ENCODE assay signal across 8 mouse cellular contexts in genomic region chr3:122293223-122293953, GRCm38 (mm10). TPM values are rescaled to one million over a fixed set of nuclear protein-coding genes. Genes with fewer than 3 reads are reported as not detected.
DNase-seq lines count a peak whose midpoint lies in the region; ATAC-seq and TF ChIP-seq lines count a peak whose summit lies in the region.

No protein-coding gene starts in this region.

- under 1% methylated on average over 84 of the region's 105 CpGs for WGBS in heart, embryonic 12.5 days
- WGBS in kidney, postnatal 0 days: under 1% methylated on average over 103 of the region's 105 CpGs

- H3K9me3 ChIP-seq in heart, embryonic 12.5 days (replicated peaks): no peaks in the 10 kb centered on the region
- no peaks in the 10 kb centered on the region for H3K9me3 ChIP-seq in kidney, postnatal 0 days (replicated peaks; ENCODE audit: low read length)

- H3K4me2 ChIP-seq in heart, embryonic 12.5 days: peak overlapping the region; percentile 82
- H3K4me2 ChIP-seq in kidney, postnatal 0 days (ENCODE audit: low read length): peak overlapping the region; percentile 87

- no peak for TF ChIP-seq POLR2A in bone marrow macrophage, adult 2 months (IDR thresholded peaks at IDR 0.05; ENCODE audit: borderline replicate concordance, low read depth, low read length)
- TF ChIP-seq POLR2A in testis, adult 2 months (IDR thresholded peaks at IDR 0.05; ENCODE audit: control insufficient read depth, low read depth, low read length): no peak; the same call in 1 of the 2 replicates

- peak overlapping the region; percentile 92 for H3K4me3 ChIP-seq in heart, embryonic 12.5 days
- peak overlapping the region; percentile 81 for H3K4me3 ChIP-seq in bone marrow macrophage, adult 2 months (ENCODE audit: insufficient read depth, low read length)
- H3K4me3 ChIP-seq in kidney, postnatal 0 days (replicated peaks; ENCODE audit: low read depth, low read length): peak overlapping the region; percentile 91
- H3K4me3 ChIP-seq in testis, adult 2 months (ENCODE audit: control insufficient read depth, low read depth, low read length): peak overlapping the region; percentile 93

- peak; percentile 89 for ATAC-seq in heart, embryonic 12.5 days (ENCODE audit: insufficient number of reproducible peaks, low FRiP score)
- peak; percentile 41 for ATAC-seq in CD4-positive, CD25-positive, alpha-beta regulatory T cell, adult 4 months
- ATAC-seq in kidney, postnatal 0 days (replicated peaks; ENCODE audit: low FRiP score, low read depth): peak; percentile 91

- no peak for TF ChIP-seq CTCF in bone marrow macrophage, adult 2 months (IDR thresholded peaks at IDR 0.05; ENCODE audit: low read depth, low read length)
- TF ChIP-seq CTCF in kidney, postnatal 0 days (IDR thresholded peaks at IDR 0.05; ENCODE audit: low read depth): 0 out of 2 replicates have a peak, but pooled peaks have one; percentile 16
- no peak for TF ChIP-seq CTCF in testis, adult 2 months (IDR thresholded peaks at IDR 0.05; ENCODE audit: control insufficient read depth, insufficient read depth, insufficient replicate concordance, low read depth, low read length)

- 0 out of 2 replicates have a peak, but pooled peaks cover 4% of the 10 kb centered on the region for H3K27me3 ChIP-seq in heart, embryonic 12.5 days (replicated peaks)
- no peaks in the 10 kb centered on the region for H3K27me3 ChIP-seq in kidney, postnatal 0 days (ENCODE audit: insufficient read depth, low read length)
- no peaks in the 10 kb centered on the region for H3K27me3 ChIP-seq in testis, adult 2 months (ENCODE audit: control insufficient read depth, insufficient read depth, low read length)

- peak overlapping the region; percentile 89 for H3K9ac ChIP-seq in heart, embryonic 12.5 days
- peak overlapping the region; percentile 93 for H3K9ac ChIP-seq in kidney, postnatal 0 days (ENCODE audit: low read depth, low read length)

- H3K27ac ChIP-seq in heart, embryonic 12.5 days (ENCODE audit: poor library complexity, severe bottlenecking): peak overlapping the region; percentile 95
- H3K27ac ChIP-seq in bone marrow macrophage, adult 2 months (ENCODE audit: insufficient read depth, low read depth, low read length): peak overlapping the region; percentile 49
- H3K27ac ChIP-seq in kidney, postnatal 0 days: peak overlapping the region; percentile 96
- H3K27ac ChIP-seq in testis, adult 2 months (ENCODE audit: control insufficient read depth, insufficient read depth, low read depth, low read length): peak overlapping the region; percentile 97

- intact Hi-C loops in heart, postnatal 10 days (cut with DNase I): loop anchor here (5.0 kb wide), 1 partner anchor 46 kb away; the partner anchor contains the start of gene Gclm

- H3K4me1 ChIP-seq in heart, embryonic 12.5 days (replicated peaks): peaks cover 33% of the 10 kb centered on the region
- H3K4me1 ChIP-seq in bone marrow macrophage, adult 2 months (ENCODE audit: control insufficient read depth, insufficient read depth, low read length): peaks cover 27% of the 10 kb centered on the region
- H3K4me1 ChIP-seq in kidney, postnatal 0 days (replicated peaks; ENCODE audit: insufficient read depth, low read length): no peaks in the 10 kb centered on the region; the same call in 1 of the 2 replicates
- H3K4me1 ChIP-seq in testis, adult 2 months (ENCODE audit: control insufficient read depth, insufficient read depth, low read length): peaks cover 14% of the 10 kb centered on the region

- no peak for DNase-seq in heart, postnatal 10 days
- DNase-seq in frontal cortex, postnatal 36 days (ENCODE audit: low spot score in 2 of 2): peak; percentile 55 to 58
- DNase-seq in kidney, postnatal 0 days (ENCODE audit: low spot score): peak; percentile 87
- peak; percentile 21 for DNase-seq in lung, postnatal 25 days (ENCODE audit: low spot score)

- no peaks in the 10 kb centered on the region for H3K36me3 ChIP-seq in heart, embryonic 12.5 days
- H3K36me3 ChIP-seq in kidney, postnatal 0 days (ENCODE audit: insufficient read depth, low read length): no peaks in the 10 kb centered on the region
- no peaks in the 10 kb centered on the region; the same call in 1 of the 2 replicates for H3K36me3 ChIP-seq in testis, adult 2 months (ENCODE audit: control insufficient read depth, insufficient read depth, low read length)

RNA-seq across cellular contexts. Expression of gene Bcar3, which starts 0.5 kb away (rescaled TPM):
- polyA plus RNA-seq in heart, embryonic 12.5 days (2016; fragmentation: Nextera tagmentation; extraction: Ambion mirVana): 6.0 and 7.3 TPM in 2 replicates
- total RNA-seq in heart, postnatal 10 days (2021): 10 to 100 TPM in 1 of 2 experiments, 1 to 10 TPM in 1; 9.3 to 10.0 TPM
- 1 to 10 TPM in 1 of 2 experiments, not detected in 1; 1.4 TPM for polyA plus RNA-seq in CD4-positive, CD25-positive, alpha-beta regulatory T cell, adult 4 months (2017; shearing (Covaris generic))
- 6.8 and 9.8 TPM in 2 replicates for polyA plus RNA-seq in bone marrow macrophage, adult 2 months (2012; ENCODE audit: insufficient read depth, insufficient read length, missing spikeins)
- 18.8 and 20.7 TPM in 2 replicates for polyA plus RNA-seq in kidney, postnatal 0 days (2015; fragmentation: Nextera tagmentation; extraction: Ambion mirVana)
- polyA plus RNA-seq in testis, adult 2 months (2012; rRNA removed): 11.2 and 12.5 TPM in 2 replicates

RNA-seq across cellular contexts. Expression of gene Dnttip2, which starts 19.2 kb away (rescaled TPM):
- polyA plus RNA-seq in heart, embryonic 12.5 days (2016; fragmentation: Nextera tagmentation; extraction: Ambion mirVana): 50.1 and 53.4 TPM in 2 replicates
- total RNA-seq in heart, postnatal 10 days (2021): 10 to 100 TPM; 25.3 to 30.9 TPM
- polyA plus RNA-seq in CD4-positive, CD25-positive, alpha-beta regulatory T cell, adult 4 months (2017; shearing (Covaris generic)): 100 to 1,000 TPM; 108 to 120 TPM
- 43.5 and 45.8 TPM in 2 replicates for polyA plus RNA-seq in bone marrow macrophage, adult 2 months (2012; ENCODE audit: insufficient read depth, insufficient read length, missing spikeins)
- polyA plus RNA-seq in kidney, postnatal 0 days (2015; fragmentation: Nextera tagmentation; extraction: Ambion mirVana): 60.4 and 62.2 TPM in 2 replicates
- polyA plus RNA-seq in testis, adult 2 months (2012; rRNA removed): 13.1 and 14.2 TPM in 2 replicates

RNA-seq across cellular contexts. Expression of gene Gclm, which starts 48.0 kb away (rescaled TPM):
- 108 and 122 TPM in 2 replicates for polyA plus RNA-seq in heart, embryonic 12.5 days (2016; fragmentation: Nextera tagmentation; extraction: Ambion mirVana)
- total RNA-seq in heart, postnatal 10 days (2021): 10 to 100 TPM; 52.4 to 56.0 TPM
- polyA plus RNA-seq in CD4-positive, CD25-positive, alpha-beta regulatory T cell, adult 4 months (2017; shearing (Covaris generic)): 10 to 100 TPM in 1 of 2 experiments, 1 to 10 TPM in 1; 7.8 to 11.4 TPM
- 305 and 316 TPM in 2 replicates for polyA plus RNA-seq in bone marrow macrophage, adult 2 months (2012; ENCODE audit: insufficient read depth, insufficient read length, missing spikeins)
- 238 and 242 TPM in 2 replicates for polyA plus RNA-seq in kidney, postnatal 0 days (2015; fragmentation: Nextera tagmentation; extraction: Ambion mirVana)
- polyA plus RNA-seq in testis, adult 2 months (2012; rRNA removed): 31.7 and 32.7 TPM in 2 replicates

Comparison
In these comparisons a context has a peak if more than half of its experiments do, and no peak if none do; other contexts are left out.
1. ATAC-seq: peak in every context shown above with its lines; median percentile 91 in kidney, postnatal 0 days; 89 in heart, embryonic 12.5 days; 41 in CD4-positive, CD25-positive, alpha-beta regulatory T cell, adult 4 months.
2. DNase-seq: peak in frontal cortex, postnatal 36 days (2 of 2), kidney, postnatal 0 days (single experiment) and lung, postnatal 25 days (single experiment); none in heart, postnatal 10 days (0 of 2).
3. Peak in every context shown above with its lines, with median percentiles within 50 percentile points of each other: H3K27ac ChIP-seq and H3K4me3 ChIP-seq.